Mouse (Mus musculus) right cerebral cortex, postnatal 14 days (tissue): ENCODE measurements at regions not wholly inside any gene's neighbourhood (a gene's known extent, or its start where the extent isn't known, plus 50 kb on each side); places are given as distances from the start of the nearest gene placed in this dataset.
"Not testable (repeated sequence)": the region's sequence is repeated elsewhere in the genome, so short reads cannot be mapped to it uniquely, and the experiment has no call there.

ENCODE experiments used
- DNase-seq: peaks from one replicate; pipeline ENCODE4 v3.0.0; 2022

DNA sequence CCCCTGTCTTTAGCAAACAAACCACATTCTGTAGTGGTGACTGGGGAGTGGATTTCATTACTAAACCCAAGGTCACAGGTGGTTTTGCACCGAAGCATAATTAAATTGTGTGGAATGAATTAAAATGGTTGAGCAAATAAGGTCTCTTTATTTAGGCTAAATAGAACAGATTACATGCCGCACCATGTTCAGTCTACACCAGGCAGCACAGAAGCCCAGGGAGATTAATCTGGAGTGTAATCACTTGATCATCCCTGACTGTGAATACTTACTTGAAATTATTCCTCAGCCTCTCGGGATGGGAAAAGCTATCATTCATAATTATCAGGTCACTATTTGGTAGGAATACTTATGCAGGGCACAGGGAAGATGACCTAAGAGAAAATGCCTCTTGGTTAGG is 1293.3 kb upstream of the Sel1l start:
- DNase-seq, result no peak

- DNase-seq, result no peak
Measured at GRCm38 (mm10) chr12:93136395-93136794, 1287.4 kb upstream of the Sel1l start.

DNA sequence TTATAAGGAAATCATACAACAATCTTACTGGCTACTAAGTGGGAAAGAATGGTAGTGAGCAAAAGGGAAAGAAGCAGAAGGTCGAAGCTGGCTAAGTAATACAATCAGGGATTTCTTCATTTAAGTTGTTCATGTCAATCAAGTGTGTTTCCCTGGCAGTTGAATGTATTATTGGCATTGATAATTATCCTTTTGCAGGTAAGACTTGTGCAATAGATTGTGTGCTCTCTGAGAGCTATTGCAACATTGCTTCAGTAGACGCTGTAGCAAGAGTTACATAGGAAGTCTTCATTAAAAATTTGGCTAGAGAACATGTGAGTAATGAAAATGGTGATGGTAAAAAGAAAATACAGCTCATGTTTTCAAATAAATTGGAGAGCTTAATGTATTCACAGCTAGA is 1273.3 kb upstream of the Sel1l start:
- DNase-seq, result no peak

- DNase-seq, result no peak
Measured at GRCm38 (mm10) chr12:93088031-93088790, 1239.3 kb upstream of the Sel1l start.

- DNase-seq, result no peak
Measured at GRCm38 (mm10) chr12:93063864-93064263, 1214.9 kb upstream of the Sel1l start.

DNA sequence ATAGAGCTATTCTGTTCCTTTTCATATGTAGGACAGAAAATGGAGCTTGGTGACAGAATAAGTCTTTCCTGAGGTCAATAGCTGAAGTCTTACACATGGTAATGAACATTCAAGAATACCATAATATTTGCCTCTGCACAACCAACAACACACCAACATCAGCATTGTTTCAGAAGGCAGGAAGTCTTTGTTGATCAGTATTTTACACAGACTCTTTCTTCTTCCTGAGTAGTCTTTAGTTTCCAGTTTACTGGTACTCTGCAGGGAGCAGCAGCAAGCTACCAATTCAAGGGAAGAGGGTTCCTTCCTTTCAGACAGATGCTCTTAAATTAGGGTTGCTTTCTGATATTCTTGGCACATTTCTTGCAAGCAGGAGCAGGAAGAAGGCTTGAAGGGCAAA is 1170.7 kb upstream of the Sel1l start:
- DNase-seq, result no peak

GRCm38 (mm10) chr12:93011583-93011982 is 1162.6 kb upstream of the Sel1l start:
- no peak for DNase-seq

- no peak for DNase-seq
Measured at GRCm38 (mm10) chr12:93006844-93007365, 1157.9 kb upstream of the Sel1l start.

DNA sequence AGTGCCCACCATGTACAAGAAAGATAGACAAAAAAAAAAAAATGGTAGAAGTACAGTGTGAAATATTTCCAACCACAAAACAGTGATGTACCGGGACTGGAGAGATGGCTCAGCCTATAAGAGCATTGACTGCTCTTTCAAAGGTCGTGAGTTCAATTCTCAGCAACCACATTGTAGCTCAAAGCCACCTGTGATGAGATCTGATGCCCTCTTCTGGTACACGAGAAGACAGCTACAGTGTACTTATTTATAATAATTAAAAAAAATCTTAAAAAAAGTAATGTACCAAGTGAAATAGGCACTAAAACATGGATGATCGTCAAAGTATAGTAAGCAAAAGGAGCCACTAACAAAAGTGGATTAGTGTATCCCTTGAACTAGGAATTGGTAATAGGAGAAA is 1154.2 kb upstream of the Sel1l start:
- no peak for DNase-seq

DNA sequence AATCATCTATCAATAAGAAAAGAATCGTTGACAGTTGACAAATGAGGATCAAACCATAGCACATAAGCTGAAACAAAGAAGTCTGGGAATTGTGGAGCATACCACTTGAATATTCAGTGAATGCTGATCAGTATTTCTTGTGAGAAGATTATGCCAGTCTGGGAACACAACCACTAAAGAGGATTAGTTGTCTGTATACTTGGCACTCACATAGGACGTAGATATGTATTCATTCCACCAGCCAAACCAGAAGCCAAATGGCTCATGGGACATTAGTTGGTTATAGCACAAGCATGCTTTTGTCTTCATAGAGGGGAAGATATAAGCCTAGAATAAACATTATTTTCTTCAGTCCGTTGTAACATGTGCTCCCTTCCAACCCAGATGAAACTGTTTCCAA is 1126.7 kb upstream of the Sel1l start:
- no peak for DNase-seq

GRCm38 (mm10) chr12:92944352-92944751 is 1095.4 kb upstream of the Sel1l start:
- DNase-seq, result no peak

GRCm38 (mm10) chr12:92927591-92927990 is 1078.6 kb upstream of the Sel1l start:
- DNase-seq, result no peak

- no peak for DNase-seq
Measured at GRCm38 (mm10) chr12:92926942-92927341, 1078.0 kb upstream of the Sel1l start.

DNA sequence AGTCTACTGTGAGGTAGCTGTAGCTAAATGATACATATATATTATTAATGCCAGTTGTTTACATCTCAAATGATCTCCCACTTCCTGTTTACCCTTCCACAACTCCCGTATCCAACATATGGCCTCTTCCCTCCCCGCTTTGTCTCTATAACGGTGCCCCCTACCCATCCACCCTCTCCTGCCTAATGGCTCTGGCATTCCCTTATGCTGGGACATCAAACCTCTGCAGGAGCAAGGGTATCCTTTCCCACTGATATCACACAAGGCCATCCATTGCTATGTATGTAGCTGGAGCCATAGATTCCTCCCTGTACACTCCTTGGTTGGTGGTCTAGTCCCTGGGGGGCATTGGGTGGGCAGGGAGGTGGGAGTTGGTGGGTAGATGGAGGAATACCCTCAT is 1071.0 kb upstream of the Sel1l start:
- DNase-seq, result no peak

GRCm38 (mm10) chr12:92916267-92916666 is 1067.3 kb upstream of the Sel1l start:
- no peak for DNase-seq

GRCm38 (mm10) chr12:92915776-92916175 is 1066.8 kb upstream of the Sel1l start:
- DNase-seq, result no peak

- no peak for DNase-seq
Measured at GRCm38 (mm10) chr12:92915203-92915602, 1066.2 kb upstream of the Sel1l start.

DNA sequence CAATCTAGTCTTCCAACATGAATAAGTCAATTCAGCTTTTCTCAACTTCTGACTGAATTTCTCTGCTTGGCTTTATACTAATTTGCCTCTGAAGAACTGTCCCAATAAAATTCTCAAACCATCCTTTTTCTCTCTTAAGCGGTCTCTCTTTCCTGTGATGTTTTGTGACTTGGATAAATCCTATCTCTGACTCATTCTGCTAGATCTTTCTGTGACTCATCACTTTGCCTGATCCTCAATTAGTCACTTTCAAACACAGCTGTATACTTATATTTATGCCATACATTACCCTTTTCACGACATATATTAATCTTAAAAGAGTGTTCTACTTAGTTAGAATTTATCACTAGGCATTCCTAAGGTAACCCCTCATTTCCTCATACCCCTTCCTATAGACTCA is 1055.4 kb upstream of the Sel1l start:
- DNase-seq, result no peak

- DNase-seq, result no peak
Measured at GRCm38 (mm10) chr12:92892315-92892714, 1043.4 kb upstream of the Sel1l start.

DNA sequence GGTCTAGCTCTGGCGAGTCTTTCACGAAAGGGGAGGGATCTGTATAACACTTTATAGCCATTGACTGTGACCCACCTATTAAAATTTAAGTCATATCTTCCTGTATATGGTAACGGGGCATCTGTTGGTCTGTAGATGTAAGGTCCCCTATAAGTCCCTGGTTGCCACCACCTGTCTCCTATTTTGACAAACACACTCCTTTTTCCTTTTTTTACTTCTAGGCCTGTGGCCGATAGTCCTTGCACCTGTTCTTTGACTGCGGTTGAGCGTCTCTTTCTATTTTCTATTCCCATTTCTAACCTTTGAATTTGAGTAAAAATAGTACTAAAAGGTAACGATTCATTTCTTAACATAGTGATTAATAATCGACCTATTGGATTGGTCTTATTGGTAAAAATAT is 1042.7 kb upstream of the Sel1l start:
- not testable (repeated sequence) for DNase-seq

DNA sequence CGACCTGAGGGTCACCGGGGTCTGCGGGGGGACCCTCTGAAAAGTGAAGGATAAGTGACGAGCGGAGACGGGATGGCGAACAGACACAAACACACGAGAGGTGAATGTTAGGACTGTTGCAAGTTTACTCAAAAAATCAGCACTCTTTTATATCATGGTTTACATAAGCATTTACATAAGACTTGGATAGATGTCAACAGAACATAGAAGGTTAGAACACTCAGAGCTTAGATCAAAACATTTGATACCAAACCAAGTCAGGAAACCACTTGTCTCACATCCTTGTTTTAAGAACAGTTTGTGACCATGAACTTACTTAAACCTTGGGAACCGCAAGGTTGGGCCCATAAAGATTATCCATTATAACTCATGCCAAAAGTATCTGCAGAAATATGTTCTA is 1042.2 kb upstream of the Sel1l start:
- DNase-seq, result not testable (repeated sequence)

DNA sequence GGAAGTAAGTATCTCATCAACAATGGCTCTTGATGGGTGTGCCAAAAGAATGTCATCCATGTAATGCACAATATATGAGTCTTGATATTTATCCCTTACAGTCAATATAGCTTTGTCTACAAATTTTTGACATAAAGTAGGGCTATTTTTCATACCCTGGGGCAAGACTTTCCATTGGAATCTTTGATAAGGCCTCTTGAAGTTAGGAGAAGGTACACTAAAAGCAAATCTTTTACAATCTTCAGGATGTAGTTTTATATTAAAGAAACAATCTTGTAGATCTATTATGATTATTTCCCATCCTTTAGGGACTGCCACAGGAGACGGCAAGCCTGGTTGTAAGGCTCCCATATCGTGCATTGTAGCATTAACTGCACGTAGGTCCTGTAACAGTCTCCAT is 1038.8 kb upstream of the Sel1l start:
- no peak for DNase-seq

DNA sequence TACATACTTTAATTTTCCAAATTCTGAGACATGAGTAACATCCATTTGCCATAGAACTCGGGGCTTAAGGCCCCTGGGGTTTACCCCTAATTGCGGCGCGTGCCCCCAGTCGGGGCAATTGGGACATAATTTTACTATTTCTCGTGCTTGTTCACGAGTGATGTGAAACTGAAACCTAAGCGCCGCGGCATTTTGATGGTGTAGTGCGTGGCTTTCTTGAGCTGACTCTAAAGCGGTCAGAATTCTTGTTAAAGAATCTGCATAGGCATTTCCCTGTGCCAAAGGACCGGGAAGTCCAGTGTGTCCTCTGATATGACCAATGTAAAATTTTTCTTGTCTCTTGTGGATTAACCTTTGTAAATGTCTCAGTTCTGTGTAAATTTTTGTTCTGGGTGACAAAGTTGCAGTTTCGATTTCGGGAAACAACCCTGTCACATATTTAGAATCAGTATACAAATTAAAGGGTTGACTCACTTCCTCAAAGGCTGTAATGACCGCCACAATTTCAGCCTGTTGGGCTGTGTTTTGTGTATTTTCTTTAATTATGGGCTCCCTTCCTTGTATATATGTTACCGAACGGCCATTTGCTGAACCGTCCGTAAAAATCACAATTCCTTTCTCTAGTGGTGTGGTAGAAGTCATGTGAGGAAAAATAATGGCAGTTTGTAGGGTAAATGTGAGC is 1037.6 kb upstream of the Sel1l start:
- not testable (repeated sequence) for DNase-seq

DNA sequence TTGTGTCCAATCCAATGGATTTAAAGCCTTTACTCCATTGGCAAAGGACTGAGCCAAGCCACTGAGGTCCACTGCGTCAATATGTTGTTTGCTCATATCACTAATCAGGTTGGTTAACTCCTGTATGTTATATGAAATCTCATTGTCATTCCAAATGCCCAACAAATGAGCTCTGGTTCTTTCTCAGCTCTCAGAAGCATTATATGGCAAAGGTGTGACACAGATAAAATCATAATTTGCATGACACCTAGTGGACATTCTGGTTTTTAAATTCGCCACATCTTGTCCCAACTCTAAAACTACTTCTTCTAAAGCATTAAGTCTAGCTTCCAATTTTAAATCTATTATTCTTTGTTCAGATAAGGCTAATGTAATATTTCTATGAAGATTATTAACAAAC is 1035.1 kb upstream of the Sel1l start:
- not testable (repeated sequence) for DNase-seq
